8 mouse cellular contexts compared by ENCODE assay signal in genomic region chr7:100178891-100179233, GRCm38 (mm10). TPM values are rescaled to one million over a fixed set of nuclear protein-coding genes. Genes with fewer than 3 reads are reported as not detected.
DNase-seq lines count a peak whose midpoint lies in the region; ATAC-seq and TF ChIP-seq lines count a peak whose summit lies in the region.

No protein-coding gene starts in this region.

- DNase-seq in frontal cortex, postnatal 10 days (ENCODE audit: low spot score in 2 of 2), result no peak
- DNase-seq in G1E (ENCODE audit: low spot score), result no peak
- DNase-seq in right cerebral cortex, postnatal 25 days, result no peak
- DNase-seq in urinary bladder, postnatal 25 days (ENCODE audit: low spot score), result no peak

- ATAC-seq in frontal cortex, adult (ENCODE audit: low TSS enrichment), result peak; percentile 33
- ATAC-seq in G1E (ENCODE audit: extremely low read depth, insufficient number of reproducible peaks, low FRiP score, poor library complexity, severe bottlenecking), result no peak
- ATAC-seq in forebrain, embryonic 16.5 days, result no peak
- ATAC-seq in liver, embryonic 12.5 days, result no peak
- peak; percentile 57; the same call in 1 of the 2 replicates for ATAC-seq in stomach, embryonic 16.5 days (ENCODE audit: insufficient read depth, low FRiP score)

- H3K4me2 ChIP-seq in forebrain, embryonic 16.5 days (ENCODE audit: low read length), result peak overlapping the region; percentile 59
- peak overlapping the region; percentile 72 for H3K4me2 ChIP-seq in liver, embryonic 12.5 days
- H3K4me2 ChIP-seq in stomach, embryonic 16.5 days (ENCODE audit: low read depth, low read length), result peak overlapping the region; percentile 68

- H3K4me3 ChIP-seq in G1E (ENCODE audit: low read depth, low read length), result peak overlapping the region; percentile 74
- peak overlapping the region; percentile 39 for H3K4me3 ChIP-seq in forebrain, embryonic 16.5 days (replicated peaks; ENCODE audit: low read length)
- peak overlapping the region; percentile 39 for H3K4me3 ChIP-seq in liver, embryonic 12.5 days
- peak overlapping the region; percentile 50 for H3K4me3 ChIP-seq in stomach, embryonic 16.5 days (replicated peaks; ENCODE audit: low read length)

- TF ChIP-seq CTCF in G1E (IDR thresholded peaks at IDR 0.05; ENCODE audit: low read depth, low read length), result no peak

- peak overlapping the region; percentile 18 for H3K9ac ChIP-seq in forebrain, embryonic 16.5 days (replicated peaks; ENCODE audit: low read depth, low read length)
- no peak overlapping the region for H3K9ac ChIP-seq in liver, embryonic 12.5 days
- peak overlapping the region; percentile 54 for H3K9ac ChIP-seq in stomach, embryonic 16.5 days (ENCODE audit: low read length)

- peaks cover 37% of the 10 kb centered on the region for H3K36me3 ChIP-seq in G1E (replicated peaks)
- no peaks in the 10 kb centered on the region for H3K36me3 ChIP-seq in forebrain, embryonic 16.5 days (ENCODE audit: control insufficient read depth, insufficient read depth)
- H3K36me3 ChIP-seq in liver, embryonic 12.5 days, result no peaks in the 10 kb centered on the region
- H3K36me3 ChIP-seq in stomach, embryonic 16.5 days (ENCODE audit: control insufficient read depth, insufficient read depth, low read length), result no peaks in the 10 kb centered on the region

- H3K9me3 ChIP-seq in G1E (replicated peaks), result no peaks in the 10 kb centered on the region
- H3K9me3 ChIP-seq in forebrain, embryonic 16.5 days (ENCODE audit: control insufficient read depth, low read length), result no peaks in the 10 kb centered on the region
- H3K9me3 ChIP-seq in liver, embryonic 12.5 days (replicated peaks), result no peaks in the 10 kb centered on the region
- H3K9me3 ChIP-seq in stomach, embryonic 16.5 days (replicated peaks; ENCODE audit: control insufficient read depth, low read length), result no peaks in the 10 kb centered on the region

- no peaks in the 10 kb centered on the region for H3K27me3 ChIP-seq in G1E (ENCODE audit: insufficient read depth, low read length)
- peaks cover 24% of the 10 kb centered on the region for H3K27me3 ChIP-seq in forebrain, embryonic 16.5 days (replicated peaks; ENCODE audit: control insufficient read depth, insufficient read depth, low read length)
- peaks cover 73% of the 10 kb centered on the region for H3K27me3 ChIP-seq in liver, embryonic 12.5 days (replicated peaks)
- peaks cover 9% of the 10 kb centered on the region; the same call in 1 of the 2 replicates for H3K27me3 ChIP-seq in stomach, embryonic 16.5 days (ENCODE audit: control insufficient read depth, insufficient read depth, low read length)

- WGBS in forebrain, embryonic 16.5 days, result 2% methylated on average over 15 of the region's 15 CpGs
- 3% methylated on average over 15 of the region's 15 CpGs for WGBS in liver, embryonic 12.5 days (ENCODE audit: insufficient replicate concordance)
- 2% methylated on average over 15 of the region's 15 CpGs for WGBS in stomach, embryonic 16.5 days

- H3K4me1 ChIP-seq in G1E (ENCODE audit: insufficient read depth, low read depth, low read length), result peaks cover 79% of the 10 kb centered on the region
- peaks cover 13% of the 10 kb centered on the region for H3K4me1 ChIP-seq in forebrain, embryonic 16.5 days (replicated peaks; ENCODE audit: control insufficient read depth, insufficient read depth, low read length)
- H3K4me1 ChIP-seq in liver, embryonic 12.5 days, result peaks cover 31% of the 10 kb centered on the region
- H3K4me1 ChIP-seq in stomach, embryonic 16.5 days (ENCODE audit: control insufficient read depth, insufficient read depth, low read length), result peaks cover 14% of the 10 kb centered on the region

- no peak overlapping the region for H3K27ac ChIP-seq in forebrain, embryonic 16.5 days (ENCODE audit: low read length)
- H3K27ac ChIP-seq in liver, embryonic 12.5 days, result no peak overlapping the region
- H3K27ac ChIP-seq in stomach, embryonic 16.5 days (ENCODE audit: low read length), result peak overlapping the region; percentile 23

RNA-seq across cellular contexts. Expression of gene Kcne3, which starts 2.6 kb away (rescaled TPM):
- 21.8 and 27.6 TPM in 2 replicates for total RNA-seq in G1E (2014; fragmentation: Nextera tagmentation)
- 71.8 and 73.8 TPM in 2 replicates for total RNA-seq in G1E (2017)
- 1.5 and 1.6 TPM in 2 replicates for polyA plus RNA-seq in G1E (2012)
- 1.1 and 1.3 TPM in 2 replicates for polyA plus RNA-seq in forebrain, embryonic 16.5 days (2015; fragmentation: Nextera tagmentation; extraction: Ambion mirVana)
- polyA plus RNA-seq in liver, embryonic 12.5 days (2016; fragmentation: Nextera tagmentation; extraction: Ambion mirVana), result 3.4 and 4.4 TPM in 2 replicates
- 13.9 and 17.1 TPM in 2 replicates for polyA plus RNA-seq in stomach, embryonic 16.5 days (2015; fragmentation: Nextera tagmentation; extraction: Ambion mirVana)

RNA-seq across cellular contexts. Expression of gene Lipt2, which starts 19.8 kb away (rescaled TPM):
- total RNA-seq in G1E (2014; fragmentation: Nextera tagmentation) (8.7 and 11.7 TPM in 2 replicates), G1E (2017) (9.1 and 10.9 TPM in 2 replicates)
- 5.5 and 6.2 TPM in 2 replicates for polyA plus RNA-seq in G1E (2012)
- 17.1 and 17.7 TPM in 2 replicates for polyA plus RNA-seq in forebrain, embryonic 16.5 days (2015; fragmentation: Nextera tagmentation; extraction: Ambion mirVana)
- 8.9 and 10.1 TPM in 2 replicates for polyA plus RNA-seq in liver, embryonic 12.5 days (2016; fragmentation: Nextera tagmentation; extraction: Ambion mirVana)
- polyA plus RNA-seq in stomach, embryonic 16.5 days (2015; fragmentation: Nextera tagmentation; extraction: Ambion mirVana), result 10.1 and 13.5 TPM in 2 replicates

RNA-seq across cellular contexts. Expression of gene Pgm2l1, which starts 48.3 kb away (rescaled TPM):
- total RNA-seq in G1E (2014; fragmentation: Nextera tagmentation) (20.8 and 22.5 TPM in 2 replicates), G1E (2017) (21.0 and 22.6 TPM in 2 replicates)
- 21.3 and 21.6 TPM in 2 replicates for polyA plus RNA-seq in G1E (2012)
- polyA plus RNA-seq in forebrain, embryonic 16.5 days (2015; fragmentation: Nextera tagmentation; extraction: Ambion mirVana), result 14.1 and 16.6 TPM in 2 replicates
- polyA plus RNA-seq in liver, embryonic 12.5 days (2016; fragmentation: Nextera tagmentation; extraction: Ambion mirVana), result 2.3 and 2.7 TPM in 2 replicates
- polyA plus RNA-seq in stomach, embryonic 16.5 days (2015; fragmentation: Nextera tagmentation; extraction: Ambion mirVana), result 1.7 and 2.5 TPM in 2 replicates

RNA-seq across cellular contexts. Expression of gene Pold3, which starts 57.5 kb away (rescaled TPM):
- total RNA-seq in G1E (2014; fragmentation: Nextera tagmentation) (93.4 and 94.5 TPM in 2 replicates), G1E (2017) (87.0 and 90.5 TPM in 2 replicates)
- 19.0 and 24.4 TPM in 2 replicates for polyA plus RNA-seq in G1E (2012)
- polyA plus RNA-seq in forebrain, embryonic 16.5 days (2015; fragmentation: Nextera tagmentation; extraction: Ambion mirVana), result 53.4 and 58.4 TPM in 2 replicates
- 72.3 and 73.6 TPM in 2 replicates for polyA plus RNA-seq in liver, embryonic 12.5 days (2016; fragmentation: Nextera tagmentation; extraction: Ambion mirVana)
- 47.8 and 50.6 TPM in 2 replicates for polyA plus RNA-seq in stomach, embryonic 16.5 days (2015; fragmentation: Nextera tagmentation; extraction: Ambion mirVana)

Comparison
In these comparisons a context has a peak if more than half of its experiments do, and no peak if none do; other contexts are left out.
1. ATAC-seq: peak in frontal cortex, adult (single experiment) and stomach, embryonic 16.5 days (single experiment); none in G1E (single experiment), forebrain, embryonic 16.5 days (single experiment) and liver, embryonic 12.5 days (single experiment).
2. Peak in every context shown above with its lines, with median percentiles within 50 percentile points of each other: H3K4me3 ChIP-seq and H3K4me2 ChIP-seq.